Mouse (Mus musculus) stomach, postnatal 0 days (tissue): Measurements from ENCODE around the gene Slc35b4. TPM values are rescaled to one million over a fixed set of nuclear protein-coding genes. Genes with fewer than 3 reads are reported as not detected.
A peak's percentile ranks its signal among the peaks of the same experiment; 100 is the strongest.

Experiments
- ATAC-seq: fragments of 200-750 bp; cut with Nextera tagmentation; 2 replicates; pipeline ENCODE4 v1.8.0; 2017; ENCODE audit not compliant: low FRiP score, low TSS enrichment
- DNase-seq: peaks from one replicate; pipeline ENCODE4 v3.0.0-alpha.2; 2016; ENCODE audit warnings: low spot score
- H3K27ac ChIP-seq: fragments of 300-500 bp; sonication (generic); replicated peaks from 2 replicates; pipeline ENCODE4 v1.5.1; 2014; ENCODE audit warnings: mild to moderate bottlenecking, control low read depth
- H3K27me3 ChIP-seq: fragments of 300-500 bp; sonication (generic); 2 replicates; pipeline ENCODE4 v1.6.1; 2014; ENCODE audit warnings: low read length; ENCODE audit not compliant: control insufficient read depth, insufficient read depth
- H3K36me3 ChIP-seq: fragments of 300-500 bp; sonication (generic); 2 replicates; pipeline ENCODE4 v1.6.1; 2014; ENCODE audit warnings: low read length, mixed read lengths; ENCODE audit not compliant: control insufficient read depth, insufficient read depth
- H3K4me1 ChIP-seq: fragments of 300-500 bp; sonication (generic); replicated peaks from 2 replicates; pipeline ENCODE4 v1.6.1; 2014; ENCODE audit warnings: antibody characterized with exemption; ENCODE audit not compliant: control insufficient read depth, insufficient read depth
- H3K4me2 ChIP-seq: fragments of 300-500 bp; sonication (generic); replicated peaks from 2 replicates; pipeline ENCODE4 v1.6.1; 2014; ENCODE audit warnings: low read depth, mild to moderate bottlenecking, control low read depth, moderate library complexity
- H3K4me3 ChIP-seq: fragments of 300-500 bp; sonication (generic); 2 replicates; pipeline ENCODE4 v1.5.1; 2014; ENCODE audit warnings: low read depth, low read length, control low read depth
- H3K9ac ChIP-seq: fragments of 300-500 bp; sonication (generic); 2 replicates; pipeline ENCODE4 v1.6.1; 2014; ENCODE audit warnings: mild to moderate bottlenecking, low read length, control low read depth, mixed read lengths
- H3K9me3 ChIP-seq: fragments of 300-500 bp; sonication (generic); 2 replicates; pipeline ENCODE4 v1.6.1; 2016; ENCODE audit warnings: low read length; ENCODE audit not compliant: control insufficient read depth
- CTCF ChIP-seq: IDR thresholded peaks from 2 replicates; pipeline ENCODE4 v1.5.1; 2016; ENCODE audit warnings: antibody characterized with exemption, low read depth, mild to moderate bottlenecking, moderate library complexity
- EP300 ChIP-seq: optimal IDR thresholded peaks from 2 replicates; pipeline ENCODE3; 2016; ENCODE audit warnings: antibody characterized with exemption
- WGBS: fragments of 180-500 bp; shearing (Covaris S2); extraction: QIAGEN DNeasy Blood & Tissue Kit; methylation state at CpG from one replicate; pipeline ENCODE4 v1.1.7; 2014; 5-methylcytosine and 5-hydroxymethylcytosine counted together
- polyA plus RNA-seq: library from polyadenylated mRNA; unstranded; fragments of >200 nt; fragmentation: Nextera tagmentation; extraction: Ambion mirVana; gene quantifications from 2 replicates; pipeline ENCODE4 v1.2.1, GENCODE M21; 2015

Slc35b4 gene
- polyA plus RNA-seq, 1 experiment from 2014 or later, result 18.7 TPM

GRCm38 (mm10) chr6:34183326-34183725, 6.4 kb upstream of the Slc35b4 start:
- Histone ChIP-seq H3K4me2 (no peak overlapping the region), H3K4me3 (no peak overlapping the region), H3K36me3 (no peaks in the 10 kb centered on the region), H3K27me3 (no peaks in the 10 kb centered on the region), H3K27ac (no peak overlapping the region), H3K9me3 (no peaks in the 10 kb centered on the region), H3K4me1 (no peaks in the 10 kb centered on the region), H3K9ac (no peak overlapping the region)
- DNase-seq (no peak), ATAC-seq (no peak)
- TF ChIP-seq CTCF, result no peak
- TF ChIP-seq EP300, result no peak
- WGBS, result 81% methylated on average over 3 of the region's 3 CpGs

DNA sequence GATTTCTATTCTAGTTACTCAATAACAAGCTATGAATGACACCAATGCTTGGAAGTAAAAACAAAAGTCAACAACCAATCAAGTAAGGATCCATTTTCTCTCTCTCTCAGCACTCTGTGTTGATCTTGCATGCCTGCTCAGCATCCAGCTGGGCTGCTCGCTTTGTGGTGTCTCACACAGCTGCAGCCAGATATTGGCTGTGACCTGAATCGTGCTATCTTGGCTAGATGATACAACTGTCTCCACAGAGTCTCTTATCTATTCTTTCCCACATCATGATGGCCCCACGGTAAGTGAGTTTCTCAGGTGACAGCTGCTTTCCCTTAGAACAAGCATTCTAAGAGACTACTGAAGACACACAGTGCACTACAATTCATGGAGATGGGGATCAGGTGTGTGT, 5.0 kb upstream of the Slc35b4 start:
- no peak overlapping the region for H3K9ac ChIP-seq
- DNase-seq (no peak), ATAC-seq (no peak)
- H3K9me3 ChIP-seq, result no peaks in the 10 kb centered on the region
- H3K4me3 ChIP-seq, result no peak overlapping the region
- TF ChIP-seq CTCF (no peak), EP300 (no peak)
- WGBS, result 54% methylated on average over 3 of the region's 3 CpGs
- no peak overlapping the region for H3K4me2 ChIP-seq
- H3K27me3 ChIP-seq, result no peaks in the 10 kb centered on the region
- H3K4me1 ChIP-seq, result no peaks in the 10 kb centered on the region
- H3K27ac ChIP-seq, result no peak overlapping the region
- no peaks in the 10 kb centered on the region for H3K36me3 ChIP-seq

DNA sequence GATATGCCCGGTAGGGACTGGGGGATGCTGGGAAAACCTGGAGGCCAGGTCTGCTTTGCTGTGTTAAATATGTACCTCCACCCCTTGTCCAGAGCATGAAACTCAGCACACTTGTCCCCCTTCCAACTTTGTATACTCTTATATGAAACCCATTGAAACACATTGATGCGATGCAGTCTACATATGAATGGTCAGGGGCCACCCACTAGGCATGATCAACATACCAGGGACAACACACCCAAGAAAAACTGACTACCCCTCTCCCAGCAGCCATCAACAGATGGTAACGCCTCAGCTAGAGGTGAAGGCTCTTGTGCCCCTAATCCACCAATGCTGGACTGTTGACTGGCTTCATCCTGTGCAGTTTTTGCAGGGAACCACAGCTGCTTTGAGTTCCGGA, 3.0 kb upstream of the Slc35b4 start:
- no peaks in the 10 kb centered on the region for H3K9me3 ChIP-seq
- H3K4me3 ChIP-seq, result no peak overlapping the region
- no peak overlapping the region for H3K9ac ChIP-seq
- no peak overlapping the region for H3K27ac ChIP-seq
- TF ChIP-seq EP300 (no peak), CTCF (no peak)
- ATAC-seq (no peak), DNase-seq (no peak)
- H3K4me1 ChIP-seq, result no peaks in the 10 kb centered on the region
- no peaks in the 10 kb centered on the region for H3K27me3 ChIP-seq
- no peak overlapping the region for H3K4me2 ChIP-seq
- 85% methylated on average over 4 of the region's 4 CpGs for WGBS
- H3K36me3 ChIP-seq, result no peaks in the 10 kb centered on the region

GRCm38 (mm10) chr6:34179007-34179406, 2.1 kb upstream of the Slc35b4 start:
- Histone ChIP-seq H3K27me3 (no peaks in the 10 kb centered on the region), H3K4me3 (no peak overlapping the region), H3K27ac (no peak overlapping the region), H3K9me3 (no peaks in the 10 kb centered on the region), H3K9ac (no peak overlapping the region), H3K36me3 (no peaks in the 10 kb centered on the region), H3K4me2 (no peak overlapping the region), H3K4me1 (no peaks in the 10 kb centered on the region)
- WGBS, result 71% methylated on average over 3 of the region's 3 CpGs
- DNase-seq (no peak), ATAC-seq (no peak)
- TF ChIP-seq CTCF (no peak), EP300 (no peak)

DNA sequence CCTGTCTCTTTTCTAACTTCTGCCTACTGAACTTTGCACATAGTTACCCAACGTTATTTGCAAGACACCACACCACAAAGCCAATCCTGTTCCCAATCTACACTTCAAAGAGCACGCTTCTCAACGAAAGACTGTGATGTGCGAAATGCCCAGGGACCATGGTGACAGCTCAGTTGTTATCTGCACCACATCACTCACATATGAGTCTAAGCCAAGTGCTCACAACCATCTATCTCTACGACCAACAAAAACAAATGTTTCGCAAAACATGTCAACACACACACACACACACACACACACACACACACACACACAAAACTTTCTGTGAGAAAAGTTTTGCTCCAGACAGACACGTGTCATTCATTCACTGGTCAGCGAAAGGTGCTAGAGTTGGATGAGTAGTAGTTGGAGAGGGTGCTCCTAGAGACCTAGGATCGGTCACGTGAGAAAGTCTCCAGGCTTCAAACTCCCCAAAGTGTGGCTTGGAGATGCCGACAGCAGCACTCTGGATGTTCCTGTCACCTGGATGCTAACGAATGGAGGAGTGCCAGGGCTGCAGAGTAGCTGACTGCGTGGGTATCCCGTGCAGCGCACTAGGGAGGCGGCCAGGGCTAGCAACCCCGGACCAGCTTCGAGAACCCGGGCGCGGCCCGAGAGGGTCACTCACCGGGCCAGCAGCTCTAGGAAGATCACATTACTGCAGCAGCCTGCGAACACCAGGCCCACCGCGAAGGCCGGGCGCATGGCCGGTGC, 624 bp downstream of the Slc35b4 start:
- Histone ChIP-seq H3K4me2 (peak overlapping the region; percentile 74), H3K9me3 (no peaks in the 10 kb centered on the region), H3K27me3 (no peaks in the 10 kb centered on the region), H3K27ac (peak overlapping the region; percentile 19), H3K9ac (peak overlapping the region; percentile 71), H3K36me3 (no peaks in the 10 kb centered on the region), H3K4me3 (peak overlapping the region; percentile 68), H3K4me1 (no peaks in the 10 kb centered on the region)
- 2% methylated on average over 29 of the region's 29 CpGs for WGBS
- DNase-seq (no peak), ATAC-seq (peak; percentile 81)
- no peak for TF ChIP-seq CTCF
- TF ChIP-seq EP300, result no peak

DNA sequence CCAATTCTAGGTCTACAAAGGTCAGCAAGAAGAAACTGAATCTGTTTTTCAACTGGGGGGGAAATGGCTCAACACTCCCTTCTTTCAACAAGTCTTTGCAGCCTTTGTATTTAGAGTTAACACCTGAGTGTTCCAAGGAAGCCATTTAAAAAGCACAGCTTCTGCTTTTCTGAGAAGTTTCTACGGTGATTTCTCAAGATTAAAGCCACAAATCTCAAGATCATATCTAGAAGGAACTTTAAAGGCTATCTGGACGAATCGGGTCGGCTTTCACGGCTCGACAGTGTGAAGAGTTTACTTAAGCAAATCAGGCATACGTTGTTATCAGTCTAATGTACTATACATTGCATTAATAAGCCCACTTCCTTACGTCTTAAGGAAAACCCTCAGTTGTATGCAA, 2.2 kb downstream of the Slc35b4 start:
- no peaks in the 10 kb centered on the region for H3K27me3 ChIP-seq
- TF ChIP-seq CTCF, result no peak
- TF ChIP-seq EP300, result no peak
- no peaks in the 10 kb centered on the region for H3K36me3 ChIP-seq
- H3K4me2 ChIP-seq, result 0 out of 2 replicates have a peak overlapping the region, but pooled peaks have one; percentile 3
- DNase-seq (no peak), ATAC-seq (no peak)
- no peak overlapping the region for H3K27ac ChIP-seq
- H3K4me3 ChIP-seq, result no peak overlapping the region
- H3K9me3 ChIP-seq, result no peaks in the 10 kb centered on the region
- H3K4me1 ChIP-seq, result no peaks in the 10 kb centered on the region
- WGBS, result 45% methylated on average over 8 of the region's 8 CpGs
- H3K9ac ChIP-seq, result no peak overlapping the region
